Mouse (Mus musculus): ENCODE measurements around the gene Akap7.

Gene Akap7

DNA sequence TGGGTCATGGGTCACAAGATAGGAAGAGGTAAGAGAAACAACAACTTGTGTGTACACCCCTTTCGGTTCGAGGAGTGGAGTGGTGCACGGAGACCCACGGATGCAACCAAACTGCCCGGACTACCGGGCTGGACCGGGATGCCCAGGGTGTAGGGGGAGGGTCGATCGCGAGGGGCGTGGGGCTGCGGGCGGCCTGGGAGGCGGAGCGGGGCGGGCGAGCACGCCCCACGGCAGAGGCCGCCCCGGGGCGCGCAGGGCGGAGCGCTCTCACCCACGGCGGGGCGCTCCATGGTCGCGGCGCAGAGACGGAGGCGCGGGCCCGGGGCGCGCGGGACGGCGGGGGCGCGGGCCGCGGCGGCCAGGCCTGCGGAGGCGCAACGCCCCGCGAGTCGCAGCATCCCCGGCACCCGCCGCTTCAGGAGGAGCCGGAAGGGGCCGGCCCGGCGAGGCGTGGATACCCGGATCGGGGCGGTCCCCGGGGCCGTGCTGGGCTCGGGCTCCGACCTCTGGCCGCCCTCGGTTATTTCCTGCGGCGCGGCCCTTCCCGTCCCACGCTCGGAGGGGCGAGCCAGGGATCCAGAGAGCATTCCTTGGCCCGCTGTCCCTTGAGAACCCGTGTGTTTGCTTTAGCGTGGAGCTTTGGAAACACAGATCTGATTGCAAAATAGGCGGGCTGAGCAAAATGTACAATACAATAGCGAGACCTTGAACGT, 10.9 kb downstream of the Akap7 start:
- peak; percentile 88 for DNase-seq

DNA sequence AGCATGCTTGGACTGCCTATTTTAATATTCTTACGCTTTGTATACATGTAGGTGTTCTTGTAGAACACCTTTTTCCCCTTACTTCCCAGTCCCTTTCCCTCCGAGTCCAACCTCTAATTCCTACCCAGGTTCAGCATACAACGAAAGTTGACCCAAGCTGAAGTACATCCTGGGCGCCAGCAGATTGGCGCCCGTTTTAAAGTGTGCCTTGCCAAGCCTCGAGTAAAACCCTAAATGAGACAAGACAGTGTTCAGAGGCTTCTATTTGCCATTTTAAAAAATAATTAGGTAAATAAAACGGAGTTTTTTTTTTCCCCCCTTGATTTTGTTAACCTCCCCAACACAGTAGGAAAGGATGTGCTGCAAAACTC, 11.4 kb downstream of the Akap7 start:
- DNase-seq: no peak

DNA sequence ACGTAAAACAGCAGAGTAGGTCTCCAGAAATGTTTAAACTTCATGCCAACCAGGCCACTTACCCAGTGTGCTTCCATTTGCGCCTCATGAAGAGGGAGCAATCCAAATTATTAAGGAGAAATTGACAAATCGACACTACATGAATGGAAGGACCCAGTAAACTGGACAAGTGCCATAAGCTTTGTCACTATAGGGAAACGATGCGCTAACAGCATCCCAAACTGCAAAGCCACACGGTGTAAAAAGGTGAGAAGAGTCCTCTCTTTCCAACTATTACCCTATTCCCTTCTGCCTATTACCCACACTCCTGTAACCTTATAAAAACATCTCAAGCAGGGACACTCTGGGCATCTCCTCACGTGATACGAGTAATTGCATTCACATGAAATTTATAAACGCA, 11.8 kb downstream of the Akap7 start:
- DNase-seq: no peak

DNA sequence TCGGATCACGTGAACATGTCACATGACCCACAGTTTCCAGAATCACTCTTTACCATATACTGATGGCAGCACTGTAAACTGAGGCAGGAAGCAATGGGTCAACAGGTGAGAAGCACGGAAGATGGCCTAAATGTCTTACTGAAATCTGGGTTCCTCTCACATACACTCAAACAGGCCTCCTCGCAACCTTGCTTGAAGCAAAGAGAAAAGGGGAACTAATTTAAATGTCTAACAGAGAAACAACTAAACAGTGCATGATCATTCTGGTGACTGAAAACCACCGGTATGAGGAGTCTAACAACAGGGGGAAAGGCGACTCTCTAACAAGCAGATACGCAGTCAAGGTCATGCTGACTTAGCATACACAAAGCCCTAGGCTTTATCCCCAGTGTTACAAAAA, 12.7 kb downstream of the Akap7 start:
- no peak for DNase-seq

DNA sequence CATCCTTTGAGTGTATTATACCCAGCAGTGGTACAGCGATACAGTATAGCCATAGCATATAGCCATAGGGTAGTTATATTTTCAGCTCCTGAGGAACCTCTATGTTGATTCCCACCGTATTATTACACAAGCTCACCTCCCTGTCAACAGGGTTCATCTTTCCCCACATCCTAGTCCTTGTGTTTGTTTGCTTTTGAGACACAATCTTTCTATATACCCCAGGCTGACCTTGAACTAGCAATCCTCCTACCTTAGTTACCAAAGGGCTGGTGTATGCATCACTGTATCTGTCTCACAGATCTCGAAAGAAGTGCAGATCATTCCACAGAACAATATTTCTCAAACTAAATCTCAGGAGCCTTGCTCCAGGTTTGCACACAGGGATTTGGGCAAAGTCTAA, 13.9 kb downstream of the Akap7 start:
- DNase-seq: no peak

DNA sequence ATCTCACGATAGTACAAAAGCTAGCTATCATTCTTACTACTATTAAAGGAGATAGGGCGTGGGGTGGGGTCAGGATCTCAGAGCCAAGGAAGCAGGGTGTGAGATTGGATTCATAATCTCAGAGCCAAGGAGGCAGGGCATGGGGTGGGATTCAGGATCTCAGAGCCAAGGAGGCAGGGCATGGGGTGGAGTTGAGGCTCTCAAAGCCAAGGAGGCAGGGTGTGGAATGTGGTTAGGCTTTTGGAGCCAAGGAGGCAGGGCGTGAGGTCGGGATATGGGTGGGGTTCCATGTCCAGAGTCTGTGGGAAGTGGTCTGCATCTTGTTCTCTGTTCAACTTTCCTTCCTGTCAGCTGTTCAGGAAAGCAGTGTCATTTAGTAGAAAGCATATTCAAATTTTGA, 16.6 kb downstream of the Akap7 start:
- DNase-seq: peak; percentile 43

DNA sequence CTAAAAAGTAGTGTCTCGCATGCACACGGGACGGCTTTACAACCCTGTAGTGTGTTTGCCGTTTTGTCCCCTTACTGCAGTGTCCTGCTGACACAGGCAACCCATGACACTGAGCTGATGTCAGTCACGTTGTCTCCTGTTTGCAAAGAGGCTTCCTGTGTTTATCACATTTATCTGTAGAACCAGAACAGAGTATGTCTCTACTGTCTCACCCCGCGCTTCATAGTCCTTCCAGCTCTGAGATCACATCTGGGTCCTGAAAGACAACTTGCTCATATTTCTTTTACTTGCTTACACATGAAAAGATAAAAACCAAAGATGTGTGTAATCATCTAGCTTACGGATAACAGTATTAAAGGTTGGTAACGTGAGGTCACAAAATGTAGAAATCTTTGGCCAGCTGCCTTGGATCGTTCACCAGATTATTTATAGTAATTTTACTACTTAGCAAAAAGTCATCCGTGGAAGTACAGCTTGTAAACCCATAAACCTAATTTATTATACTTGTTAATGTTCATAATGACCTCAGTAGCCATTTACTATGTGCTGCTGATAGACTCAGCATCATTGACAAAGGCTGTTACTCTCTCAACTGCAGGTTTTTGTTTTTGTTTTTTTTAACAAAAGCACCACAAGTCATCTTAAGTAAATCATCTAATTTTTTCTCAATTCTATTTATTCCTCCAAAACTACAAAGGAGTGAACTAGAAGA, 22.4 kb downstream of the Akap7 start:
- DNase-seq: peak; percentile 32

DNA sequence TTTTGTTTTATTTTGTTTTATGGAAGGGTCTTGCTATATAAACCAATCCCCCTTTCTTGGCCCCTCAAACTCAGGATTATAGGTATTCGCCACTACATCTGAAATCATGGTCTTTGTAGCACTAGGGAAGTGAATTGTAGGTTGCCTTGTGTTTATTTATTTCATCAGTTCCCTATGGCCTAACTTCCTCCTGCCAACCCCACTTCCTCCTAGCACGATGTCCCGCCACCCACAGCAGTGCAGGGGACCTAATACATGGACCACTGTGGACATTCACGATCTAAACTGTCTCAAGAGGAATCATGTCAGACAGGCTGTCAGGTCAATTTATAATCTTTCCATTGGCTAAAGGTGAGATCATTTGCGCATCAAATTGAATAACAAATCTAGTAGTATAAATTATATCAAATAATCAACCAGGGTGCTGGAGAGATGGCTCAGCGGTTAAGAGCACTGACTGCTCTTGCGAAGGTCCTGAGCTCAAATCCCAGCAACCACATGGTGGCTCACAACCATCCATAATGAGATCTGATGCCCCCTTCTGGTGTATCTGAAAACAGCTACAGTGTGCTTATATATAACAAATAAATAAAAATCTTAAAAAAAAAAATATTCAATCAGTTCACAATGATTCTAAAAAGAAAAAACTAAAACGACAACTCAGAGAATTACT, 23.1 kb downstream of the Akap7 start:
- no peak for DNase-seq

DNA sequence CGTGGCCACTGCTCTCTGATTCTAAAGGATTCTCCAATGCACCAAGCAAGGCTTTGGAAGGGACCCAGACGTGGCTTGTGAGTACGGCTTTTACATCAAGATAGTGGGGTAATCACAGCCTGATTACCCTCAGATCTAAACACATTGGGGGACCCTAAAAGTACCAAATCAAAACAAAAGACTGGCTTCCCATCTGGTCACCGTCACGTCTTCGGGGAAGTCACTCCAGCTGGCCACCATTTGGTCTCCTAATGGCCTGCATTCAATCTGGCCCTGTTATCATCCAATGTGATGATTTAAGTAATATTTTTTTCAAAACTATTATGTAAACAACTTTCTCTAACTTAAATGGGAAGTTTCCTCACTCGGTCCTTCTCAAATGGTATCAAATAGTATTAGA, 24.3 kb downstream of the Akap7 start:
- DNase-seq: no peak

DNA sequence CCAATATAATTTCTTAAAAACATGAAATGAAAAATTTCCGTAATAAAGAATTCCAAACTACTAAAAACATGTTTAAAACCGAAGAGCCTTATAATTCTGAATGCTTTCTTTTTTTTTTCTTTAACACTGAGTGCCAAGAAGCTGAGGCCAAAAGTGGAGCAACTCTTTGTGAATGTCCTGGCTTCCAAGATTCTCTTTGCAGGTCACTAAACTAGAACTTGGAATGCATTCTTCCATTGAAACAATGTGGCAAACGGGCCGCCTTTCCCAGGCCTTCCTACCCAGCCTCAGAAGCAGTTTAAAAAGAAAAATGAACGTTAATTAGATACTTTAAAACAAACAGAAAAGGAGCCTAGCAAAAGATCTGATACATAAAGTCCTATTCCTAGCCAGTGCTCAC, 27.5 kb downstream of the Akap7 start:
- no peak for DNase-seq

DNA sequence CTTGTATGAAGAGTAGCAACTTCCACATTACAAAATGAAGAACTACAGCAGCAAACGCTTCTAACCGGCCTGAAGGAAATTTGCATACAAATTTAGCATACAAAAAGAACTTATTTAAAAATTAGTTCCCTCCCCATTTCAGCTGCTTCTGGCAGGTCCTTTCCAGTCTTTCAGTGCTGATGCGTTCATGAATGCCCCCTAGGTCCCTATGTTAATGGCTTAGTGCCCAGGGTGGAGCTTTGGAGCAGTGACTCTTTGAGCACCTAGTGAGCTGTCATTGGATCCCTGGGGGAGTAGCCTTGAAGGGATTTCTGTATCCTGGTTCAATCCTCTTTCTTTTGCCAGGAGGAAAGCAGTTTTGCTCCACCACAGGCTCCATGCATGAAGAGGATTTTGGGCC, 28.3 kb downstream of the Akap7 start:
- no peak for DNase-seq

DNA sequence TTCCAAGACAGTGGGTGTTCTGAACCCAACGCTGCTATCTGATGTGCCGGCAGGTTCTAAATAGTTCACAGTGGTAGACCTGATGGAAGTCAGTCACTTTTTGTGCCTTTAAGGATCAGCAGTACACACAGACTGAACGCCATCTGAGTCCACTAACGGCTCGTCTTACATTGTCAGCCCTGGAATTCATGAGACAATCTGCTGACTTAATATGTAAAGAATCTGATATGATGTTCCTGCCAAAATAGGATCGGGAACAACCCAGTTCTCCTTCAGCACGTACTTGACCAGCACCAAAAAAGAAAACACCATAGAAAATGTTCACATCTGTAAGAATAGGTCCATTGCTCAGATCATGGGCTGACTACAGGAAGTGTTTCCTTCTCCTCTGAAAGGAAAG, 32.2 kb downstream of the Akap7 start:
- DNase-seq: no peak

DNA sequence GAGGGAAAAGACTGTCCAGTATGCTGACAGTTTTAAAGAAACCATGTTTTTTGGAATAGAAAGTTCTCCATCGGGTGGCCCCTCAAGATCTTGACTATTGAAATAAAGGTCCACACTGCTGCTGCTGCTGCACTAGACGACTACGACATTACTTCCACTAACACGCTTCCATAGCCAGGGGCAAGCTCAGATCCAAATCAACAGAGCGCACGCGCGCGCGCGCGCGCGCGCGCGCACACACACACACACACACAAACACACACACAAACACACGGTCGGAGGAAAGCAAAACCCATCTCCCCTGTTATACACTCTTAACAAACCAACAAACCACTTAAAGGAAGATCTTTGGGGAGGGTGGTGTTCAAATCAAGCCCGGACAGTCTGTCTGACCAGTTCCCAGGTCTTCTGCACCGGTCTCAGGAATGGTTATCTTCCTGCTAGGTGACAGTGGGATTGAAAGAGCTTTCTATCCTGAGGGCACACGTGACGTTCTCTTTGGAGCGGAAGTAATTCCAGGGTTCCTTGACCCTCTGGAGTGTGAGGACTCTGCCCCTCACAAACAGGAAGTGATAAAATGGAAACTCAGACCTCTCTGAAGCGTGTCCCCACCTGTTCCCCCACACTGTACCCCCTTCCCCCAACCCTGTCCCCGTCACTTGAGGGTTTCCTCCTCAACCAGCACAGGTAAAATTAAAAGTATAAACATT, 32.9 kb downstream of the Akap7 start:
- no peak for DNase-seq

DNA sequence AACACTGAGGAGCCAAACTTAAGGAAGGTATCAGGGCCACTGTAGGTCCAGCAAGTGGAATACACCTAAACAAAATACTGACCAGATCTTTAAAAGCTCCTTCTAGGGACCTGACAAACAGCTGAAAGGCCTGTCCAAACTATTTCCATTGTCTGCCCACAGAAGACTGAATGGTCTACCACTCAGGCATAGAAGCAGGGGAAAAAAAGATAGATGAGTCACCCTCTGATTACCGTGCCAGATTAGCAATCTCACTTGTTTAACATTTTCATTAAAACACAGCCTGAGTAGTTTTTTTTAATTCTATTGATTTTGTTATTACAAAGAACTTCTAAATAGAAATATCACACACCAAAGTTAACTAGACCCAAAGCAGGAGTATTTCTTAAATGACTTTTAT, 33.9 kb downstream of the Akap7 start:
- no peak for DNase-seq

DNA sequence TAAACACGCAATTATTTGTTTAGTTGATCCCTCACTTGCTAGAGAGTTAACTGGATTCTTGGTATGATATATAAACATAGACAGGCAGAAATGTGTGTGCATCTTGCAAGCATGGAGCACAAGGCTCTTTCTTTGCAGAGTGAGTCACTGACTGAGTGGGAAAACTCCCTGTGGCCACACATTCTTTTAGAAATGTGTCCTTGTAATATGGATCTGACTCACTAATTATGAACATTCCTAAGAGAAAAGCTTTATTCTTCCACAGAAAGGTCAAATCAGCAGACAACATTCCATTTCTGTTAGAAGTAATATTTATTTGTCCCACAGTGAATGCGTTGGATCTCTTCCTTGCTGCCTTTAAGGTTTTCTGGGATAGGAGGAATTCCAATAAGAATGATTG, 35.9 kb downstream of the Akap7 start:
- DNase-seq: no peak

DNA sequence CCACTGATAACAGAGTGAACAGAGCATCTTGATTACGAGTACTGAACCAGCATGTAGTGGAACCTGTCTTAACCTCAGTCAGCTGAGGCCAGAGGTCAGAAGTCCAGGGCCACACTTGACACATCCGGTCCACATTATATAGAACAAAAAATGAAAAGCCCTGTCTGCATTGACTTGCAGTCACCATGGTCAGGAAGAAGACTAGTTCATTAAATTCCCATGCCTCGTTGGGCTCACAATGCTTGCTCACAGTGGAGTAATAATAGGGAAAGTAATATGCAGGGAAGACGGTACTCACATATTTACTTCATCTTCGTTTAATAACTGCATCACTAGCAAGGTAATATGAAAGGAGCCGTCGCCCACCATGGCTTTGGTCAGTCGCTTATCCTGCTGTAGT, 36.5 kb downstream of the Akap7 start:
- no peak for DNase-seq

DNA sequence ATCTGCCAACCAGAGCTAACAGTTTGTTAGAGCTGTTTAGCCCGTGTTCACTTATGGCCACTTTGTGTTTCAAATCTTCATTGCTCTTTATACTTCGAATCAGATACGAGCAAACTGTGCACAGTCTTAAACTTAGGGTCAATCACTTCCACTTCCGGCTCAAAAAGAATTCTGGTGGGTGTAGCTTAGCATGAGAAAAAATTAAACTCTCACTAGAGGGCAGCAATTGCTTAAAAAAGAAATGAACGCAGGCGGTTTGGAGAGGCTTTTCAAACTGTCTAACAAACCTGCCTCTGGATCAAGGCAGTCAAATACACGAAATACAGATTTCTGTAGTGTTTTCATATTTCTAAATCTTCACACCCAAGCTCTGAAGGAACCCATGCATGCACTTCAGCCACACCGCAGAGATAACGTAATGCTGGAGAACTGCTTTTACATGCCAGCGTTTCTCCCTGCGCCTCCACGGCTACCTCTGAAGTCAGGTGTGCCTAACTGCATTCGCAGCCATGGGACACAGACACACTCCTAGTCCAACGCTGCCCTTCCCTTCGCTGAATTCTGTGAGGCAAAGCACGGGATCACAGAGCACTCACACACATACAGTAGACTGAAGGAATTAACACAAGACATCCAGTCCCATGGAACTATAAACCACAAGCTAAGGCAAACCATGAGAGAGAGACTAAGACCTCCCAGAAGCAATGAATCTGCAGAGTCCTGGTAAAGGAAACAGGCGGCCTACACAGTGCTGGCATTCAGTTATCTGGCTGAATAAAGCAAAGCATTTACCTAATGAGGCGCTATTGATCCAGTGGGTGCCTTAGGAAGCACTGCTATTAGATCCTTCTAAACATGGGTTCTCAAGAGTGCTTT, 39.0 kb downstream of the Akap7 start:
- peak; percentile 81 for DNase-seq

DNA sequence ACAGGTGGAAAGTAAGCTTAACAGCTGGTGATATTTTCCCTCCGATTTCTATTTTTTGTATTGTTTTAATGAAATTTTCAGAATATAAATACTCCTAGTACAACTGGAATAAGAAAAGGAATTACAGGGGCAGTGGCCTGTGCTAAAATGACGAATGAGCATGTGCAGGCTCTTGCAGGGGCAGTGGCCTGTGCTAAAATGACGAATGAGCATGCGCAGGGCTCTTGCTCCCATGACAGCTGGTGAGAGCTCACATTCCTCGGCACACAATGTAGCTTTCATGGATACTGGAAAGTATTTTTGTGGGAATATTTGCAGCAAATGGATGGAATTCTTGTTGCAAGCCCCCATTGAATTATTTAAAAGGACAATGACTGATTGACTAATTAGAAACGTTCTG, 46.5 kb downstream of the Akap7 start:
- no peak for DNase-seq

DNA sequence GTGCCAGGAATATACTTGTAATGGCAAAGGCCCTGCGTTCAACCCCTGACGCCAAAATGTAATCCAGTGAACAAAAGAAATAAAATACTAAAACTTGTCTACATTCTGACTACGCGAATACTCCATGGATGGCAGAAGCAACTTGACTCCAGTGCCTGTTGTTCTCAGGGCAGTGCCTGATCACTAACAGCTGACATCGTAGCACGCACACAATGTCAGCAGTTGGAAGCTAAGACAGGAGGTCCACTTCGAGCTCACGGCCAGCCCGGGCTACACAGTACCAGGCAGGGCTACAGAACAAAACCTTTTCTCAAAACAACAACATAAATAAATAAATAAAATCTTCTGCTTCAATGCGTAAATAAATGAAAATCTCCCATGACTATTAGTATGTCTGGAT, 46.9 kb downstream of the Akap7 start:
- no peak for DNase-seq

DNA sequence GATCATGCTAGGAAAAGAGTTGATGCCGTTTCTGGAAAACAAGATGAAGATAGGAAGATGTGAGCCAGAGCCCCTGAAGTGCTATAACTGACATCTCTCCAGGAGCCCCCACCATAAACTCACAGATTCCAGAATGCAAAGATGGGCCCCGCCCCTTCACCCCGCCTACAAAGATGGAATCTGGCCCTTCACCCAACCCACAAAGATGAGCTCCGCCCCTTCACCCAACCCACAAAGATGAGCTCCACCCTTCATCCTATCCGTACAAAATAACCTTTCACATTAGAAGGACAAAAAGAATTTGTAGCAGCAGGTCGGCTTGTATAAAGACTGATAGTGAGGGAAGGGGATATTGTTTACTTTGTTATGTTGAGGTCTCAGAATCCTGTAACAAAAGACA, 49.5 kb downstream of the Akap7 start:
- DNase-seq: no peak

DNA sequence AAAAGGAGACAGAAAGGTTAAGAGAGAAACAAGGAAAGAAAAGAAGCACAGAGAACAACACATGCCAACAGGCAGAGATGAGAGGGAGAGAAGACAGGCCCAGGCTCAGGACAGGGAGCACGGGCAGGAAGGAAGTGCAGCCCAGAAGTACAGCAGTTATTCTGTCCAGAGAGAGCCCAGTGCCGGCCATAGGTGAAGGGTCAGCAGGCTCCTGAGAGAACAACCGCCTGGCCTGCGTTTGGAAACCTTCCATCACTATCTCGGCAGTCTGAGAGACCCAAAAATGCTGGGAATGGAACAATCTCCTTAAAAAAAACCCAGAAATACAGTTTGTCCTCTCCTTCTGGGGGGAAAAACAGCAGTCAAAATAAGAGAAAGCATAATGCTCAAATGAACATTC, 50.2 kb downstream of the Akap7 start:
- peak; percentile 12 for DNase-seq

DNA sequence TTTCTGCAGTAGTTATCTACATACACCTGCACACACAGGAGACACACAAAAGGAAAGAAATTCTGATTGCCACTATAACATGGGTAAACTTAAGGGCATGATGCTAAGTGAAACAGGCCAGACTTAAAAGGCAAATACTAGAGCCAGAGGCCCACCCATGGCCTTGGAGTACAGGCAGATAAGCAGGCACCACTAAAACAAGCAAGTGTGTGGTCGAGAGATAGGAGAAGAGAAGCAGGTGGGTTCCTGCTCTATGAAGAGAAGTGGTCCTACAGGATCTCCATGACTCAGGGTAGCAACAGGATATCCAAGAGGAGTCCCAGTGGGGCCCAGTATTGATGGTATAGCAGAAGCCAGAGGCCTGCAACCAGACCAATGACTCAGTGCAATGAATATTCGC, 54.2 kb downstream of the Akap7 start:
- no peak for DNase-seq

DNA sequence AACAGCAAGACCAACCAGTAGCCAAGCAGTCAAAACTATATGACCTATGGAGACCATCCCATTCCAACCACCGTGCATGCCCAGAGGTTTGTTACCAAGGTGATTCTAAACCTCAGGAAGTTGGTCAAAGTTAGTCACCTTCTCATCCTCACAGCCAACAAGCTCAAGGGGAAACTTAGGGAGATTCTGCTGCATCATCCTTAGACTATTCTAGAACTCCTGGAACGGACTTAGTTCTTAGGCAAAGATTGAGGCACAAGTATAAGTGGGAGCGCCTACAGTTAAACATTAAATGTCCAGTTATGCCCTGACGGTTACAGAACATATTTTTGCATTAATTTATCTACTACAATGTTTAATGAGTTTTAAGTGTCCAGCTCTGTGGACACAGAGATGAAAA, 54.7 kb downstream of the Akap7 start:
- DNase-seq: no peak
